Mouse (Mus musculus): ENCODE results near the gene Akr1a1.
A peak's percentile ranks its signal among the peaks of the same experiment; 100 is the strongest.

- no peak for TF ChIP-seq CTCF (IDR thresholded peaks at IDR 0.05; ENCODE audit: borderline replicate concordance, insufficient read depth, low read length)
- peak; percentile 67 for TF ChIP-seq POLR2A (IDR thresholded peaks at IDR 0.05; ENCODE audit: low read depth, low read length)
These were observed 54.2 kb downstream of the Akr1a1 start for GRCm38 (mm10) chr4:116596978-116597881.
